Mouse (Mus musculus) forelimb bud, embryonic 11.5 days (tissue): ENCODE data around the gene Stk24.

Experiments used
- DNase-seq: peaks from one replicate; pipeline ENCODE4 v3.0.0-alpha.2; 2012; ENCODE audit warnings: low read depth, low spot score

The Stk24 gene

GRCm38 (mm10) chr14:121314934-121315333 lies 64.9 kb downstream of the Stk24 start:
- DNase-seq: no peak

- no peak for DNase-seq
Observed at GRCm38 (mm10) chr14:121313283-121313682, 66.5 kb downstream of the Stk24 start.

GRCm38 (mm10) chr14:121311083-121311482 lies 68.7 kb downstream of the Stk24 start:
- DNase-seq: no peak

GRCm38 (mm10) chr14:121310325-121311080 lies 69.3 kb downstream of the Stk24 start:
- DNase-seq: no peak

GRCm38 (mm10) chr14:121309909-121310308 lies 69.9 kb downstream of the Stk24 start:
- DNase-seq: no peak

GRCm38 (mm10) chr14:121305316-121306064 lies 74.3 kb downstream of the Stk24 start:
- DNase-seq: no peak

- no peak for DNase-seq
Observed at GRCm38 (mm10) chr14:121304523-121304922, 75.3 kb downstream of the Stk24 start.

GRCm38 (mm10) chr14:121299093-121299492 lies 80.7 kb downstream of the Stk24 start:
- DNase-seq: no peak

GRCm38 (mm10) chr14:121298537-121298936 lies 81.3 kb downstream of the Stk24 start:
- DNase-seq: no peak

- no peak for DNase-seq
Observed at GRCm38 (mm10) chr14:121297103-121297502, 82.7 kb downstream of the Stk24 start.

- DNase-seq: no peak
Observed at GRCm38 (mm10) chr14:121294484-121294883, 85.3 kb downstream of the Stk24 start.

GRCm38 (mm10) chr14:121292391-121292790 lies 87.4 kb downstream of the Stk24 start:
- no peak for DNase-seq

GRCm38 (mm10) chr14:121291881-121292280 lies 87.9 kb downstream of the Stk24 start:
- no peak for DNase-seq

GRCm38 (mm10) chr14:121285379-121286120 lies 94.3 kb downstream of the Stk24 start:
- DNase-seq: no peak

GRCm38 (mm10) chr14:121281336-121281710 lies 98.5 kb downstream of the Stk24 start:
- DNase-seq: no peak

- DNase-seq: no peak
Observed at GRCm38 (mm10) chr14:121280601-121281335, 99.0 kb downstream of the Stk24 start.

- DNase-seq: peak; percentile 79
Observed at GRCm38 (mm10) chr14:121279106-121279505, 100.7 kb downstream of the Stk24 start.

- no peak for DNase-seq
Observed at GRCm38 (mm10) chr14:121276016-121276415, 103.8 kb downstream of the Stk24 start.

GRCm38 (mm10) chr14:121274985-121275384 lies 104.8 kb downstream of the Stk24 start:
- no peak for DNase-seq

- no peak for DNase-seq
Observed at GRCm38 (mm10) chr14:121270490-121270889, 109.3 kb downstream of the Stk24 start.

GRCm38 (mm10) chr14:121267801-121268200 lies 112.0 kb downstream of the Stk24 start:
- no peak for DNase-seq

- DNase-seq: no peak
Observed at GRCm38 (mm10) chr14:121264453-121264852, 115.4 kb downstream of the Stk24 start.
